Mouse (Mus musculus) olfactory bulb, adult 2 months (tissue): Measurements from ENCODE around the gene Acbd4. TPM values are rescaled to one million over a fixed set of nuclear protein-coding genes. Genes with fewer than 3 reads are reported as not detected.
A peak's percentile ranks its signal among the peaks of the same experiment; 100 is the strongest.

Source experiments
- H3K27ac ChIP-seq: fragments of 200-500 bp; 2 replicates; pipeline ENCODE4 v1.5.1; 2012; ENCODE audit warnings: low read depth, low read length; ENCODE audit not compliant: insufficient read depth
- H3K4me1 ChIP-seq: fragments of 200-500 bp; 2 replicates; pipeline ENCODE4 v1.6.1; 2012; ENCODE audit warnings: low read length; ENCODE audit not compliant: control insufficient read depth, insufficient read depth
- H3K4me3 ChIP-seq: fragments of 200-500 bp; 2 replicates; pipeline ENCODE4 v1.5.1; 2012; ENCODE audit warnings: mild to moderate bottlenecking, low read depth, low read length, moderate library complexity; ENCODE audit not compliant: insufficient read depth
- CTCF ChIP-seq: fragments of 200-500 bp; IDR thresholded peaks from 2 replicates; pipeline ENCODE4 v1.5.1; 2012; ENCODE audit warnings: low read depth, mild to moderate bottlenecking, low read length, moderate library complexity; ENCODE audit not compliant: insufficient read depth
- POLR2A ChIP-seq: fragments of 200-500 bp; IDR thresholded peaks from 2 replicates; pipeline ENCODE4 v1.6.1; 2012; ENCODE audit warnings: mild to moderate bottlenecking, low read depth, low read length, moderate library complexity; ENCODE audit not compliant: insufficient read depth
- WGBS: fragments of 180-500 bp; shearing (Covaris S2); methylation state at CpG from one replicate; pipeline ENCODE4 v1.1.7; 2018; 5-methylcytosine and 5-hydroxymethylcytosine counted together
- polyA plus RNA-seq: library from polyadenylated mRNA; stranded (reverse); fragments of >200 nt; gene quantifications from 2 replicates; pipeline ENCODE4 v1.2.4, GENCODE M21; 2012; ENCODE audit warnings: low replicate concordance; ENCODE audit not compliant: missing spikeins, insufficient read depth, insufficient read length

The Acbd4 gene
- polyA plus RNA-seq, 1 experiment = not detected

- 9% methylated on average over 8 of the region's 8 CpGs for WGBS
- peaks cover 34% of the 10 kb centered on the region for H3K4me1 ChIP-seq
These were observed 41.1 kb downstream of the Acbd4 start for GRCm38 (mm10) chr11:103142441-103143182.

GRCm38 (mm10) chr11:103144309-103145285 is 43.1 kb downstream of the Acbd4 start:
- TF ChIP-seq CTCF (no peak), POLR2A (no peak)
- 52% methylated on average over 12 of the region's 12 CpGs for whole genome bisulfite sequencing
- Histone ChIP-seq H3K4me1 (peaks cover 34% of the 10 kb centered on the region), H3K4me3 (no peak overlapping the region), H3K27ac (no peak overlapping the region; the same call in 1 of the 2 replicates)

More at GRCm38 (mm10) chr11:103142441-103143182, 41.1 kb downstream of the Acbd4 start:
- Histone ChIP-seq H3K4me3 (peak overlapping the region; percentile 53), H3K27ac (peak overlapping the region; percentile 95)
- TF ChIP-seq CTCF (no peak), POLR2A (peak; percentile 46; the same call in 1 of the 2 replicates)

- Histone ChIP-seq H3K27ac (no peak overlapping the region), H3K4me3 (no peak overlapping the region), H3K4me1 (peaks cover 20% of the 10 kb centered on the region)
- TF ChIP-seq POLR2A = no peak
- no peak for TF ChIP-seq CTCF
- 89% methylated on average over 4 of the region's 4 CpGs for WGBS
These were observed 44.9 kb downstream of the Acbd4 start for GRCm38 (mm10) chr11:103146386-103146785.

GRCm38 (mm10) chr11:103147766-103148165 is 46.3 kb downstream of the Acbd4 start:
- TF ChIP-seq POLR2A = no peak
- no peak for TF ChIP-seq CTCF
- H3K4me3 ChIP-seq = no peak overlapping the region
- WGBS = 71% methylated on average over 4 of the region's 4 CpGs
- H3K4me1 ChIP-seq = peaks cover 8% of the 10 kb centered on the region
- H3K27ac ChIP-seq = no peak overlapping the region

GRCm38 (mm10) chr11:103149771-103150170 is 48.3 kb downstream of the Acbd4 start:
- no peak overlapping the region for H3K4me3 ChIP-seq
- WGBS = 98% methylated on average over 4 of the region's 4 CpGs
- H3K27ac ChIP-seq = no peak overlapping the region
- peaks cover 2% of the 10 kb centered on the region; the same call in 1 of the 2 replicates for H3K4me1 ChIP-seq
- TF ChIP-seq POLR2A (no peak), CTCF (no peak)

GRCm38 (mm10) chr11:103158621-103159478 is 57.4 kb downstream of the Acbd4 start:
- TF ChIP-seq CTCF = peak; percentile 95
- TF ChIP-seq POLR2A = no peak
- Histone ChIP-seq H3K4me1 (peaks cover 10% of the 10 kb centered on the region), H3K27ac (no peak overlapping the region), H3K4me3 (peak overlapping the region; percentile 17)
- WGBS = 4% methylated on average over 25 of the region's 25 CpGs

GRCm38 (mm10) chr11:103160738-103161137 is 59.3 kb downstream of the Acbd4 start:
- 93% methylated on average over 11 of the region's 11 CpGs for WGBS
- Histone ChIP-seq H3K4me3 (no peak overlapping the region), H3K4me1 (peaks cover 10% of the 10 kb centered on the region), H3K27ac (no peak overlapping the region)
- TF ChIP-seq POLR2A = no peak
- TF ChIP-seq CTCF = no peak

GRCm38 (mm10) chr11:103161449-103161848 is 60.0 kb downstream of the Acbd4 start:
- no peak overlapping the region for H3K27ac ChIP-seq
- peaks cover 10% of the 10 kb centered on the region for H3K4me1 ChIP-seq
- TF ChIP-seq POLR2A = no peak
- TF ChIP-seq CTCF = no peak
- H3K4me3 ChIP-seq = no peak overlapping the region
- WGBS = 84% methylated on average over 7 of the region's 7 CpGs

Other genes with a start within 250 kb of the Acbd4 start
- 433 TPM in 1 of 2 replicates, not detected in the other for gene Eftud2, start 220.7 kb upstream of the Acbd4 start, polyA plus RNA-seq
- not detected in 2 replicates for gene Ccdc103, start 220.5 kb upstream of the Acbd4 start, polyA plus RNA-seq
- gene Fam187a, start 216.5 kb upstream of the Acbd4 start, polyA plus RNA-seq = not detected in 2 replicates
- gene Gfap, start 200.8 kb upstream of the Acbd4 start, polyA plus RNA-seq = not detected in 2 replicates
- gene Kif18b, start 176.6 kb upstream of the Acbd4 start, polyA plus RNA-seq = not detected in 2 replicates
- gene C1ql1, start 155.0 kb upstream of the Acbd4 start, polyA plus RNA-seq = not detected in 2 replicates
- gene Nmt1, start 73.5 kb upstream of the Acbd4 start, polyA plus RNA-seq = 557 TPM in 1 of 2 replicates, not detected in the other
- not detected in 2 replicates for gene Dcakd, start 73.3 kb upstream of the Acbd4 start, polyA plus RNA-seq
- not detected in 2 replicates for gene Plcd3, start within 50 bp of the Acbd4 start, polyA plus RNA-seq
- not detected in 2 replicates for gene Hexim1, start 14.5 kb downstream of the Acbd4 start, polyA plus RNA-seq
- gene Hexim2, start 30.7 kb downstream of the Acbd4 start, polyA plus RNA-seq = not detected in 2 replicates
- 142 TPM in 1 of 2 replicates, not detected in the other for gene Fmnl1, start 69.4 kb downstream of the Acbd4 start, polyA plus RNA-seq
- gene 1700023F06Rik, start 106.9 kb downstream of the Acbd4 start, polyA plus RNA-seq = not detected in 2 replicates
- not detected in 2 replicates for gene Spata32, start 116.8 kb downstream of the Acbd4 start, polyA plus RNA-seq
- not detected in 2 replicates for gene Map3k14, start 165.8 kb downstream of the Acbd4 start, polyA plus RNA-seq